Mouse (Mus musculus): ENCODE results near the gene Msantd1. TPM values are rescaled to one million over a fixed set of nuclear protein-coding genes. Genes with fewer than 3 reads are reported as not detected.

Gene Msantd1
- polyA plus RNA-seq (2017; shearing (Covaris generic)) = 0.93 TPM

GRCm38 (mm10) chr5:34907910-34908725 is at the start of gene Msantd1:
TSS of gene Msantd1 (plus strand) at chr5:34908012.

GRCm38 (mm10) chr5:34948861-34949760 is 41.3 kb downstream of the Msantd1 start, which contains the start of gene Rgs12:
TSS of gene Rgs12 (plus strand) at chr5:34949445.

Other genes with a start within 250 kb of the Msantd1 start
- 53.7 TPM for gene Nop14, start 247.9 kb upstream of the Msantd1 start, polyA plus RNA-seq (2017; shearing (Covaris generic))
- gene Grk4, start 247.6 kb upstream of the Msantd1 start, polyA plus RNA-seq (2017; shearing (Covaris generic)) = 6.4 TPM
- 13.8 TPM for gene Htt, start 146.3 kb upstream of the Msantd1 start, polyA plus RNA-seq (2017; shearing (Covaris generic))
- 11.9 TPM for gene Rgs12, start 41.4 kb downstream of the Msantd1 start, polyA plus RNA-seq (2017; shearing (Covaris generic))
- gene Hgfac, start 133.5 kb downstream of the Msantd1 start, polyA plus RNA-seq (2017; shearing (Covaris generic)) = 0.96 TPM
- not detected for gene Dok7, start 148.8 kb downstream of the Msantd1 start, polyA plus RNA-seq (2017; shearing (Covaris generic))
- 81.7 TPM for gene Lrpap1, start 197.8 kb downstream of the Msantd1 start, polyA plus RNA-seq (2017; shearing (Covaris generic))